Mouse (Mus musculus): ENCODE measurements around the gene Rgl1. TPM values are rescaled to one million over a fixed set of nuclear protein-coding genes. Genes with fewer than 3 reads are reported as not detected.

The Rgl1 gene
- polyA plus RNA-seq, 2 experiments = 5.4 to 8.6 TPM

DNA sequence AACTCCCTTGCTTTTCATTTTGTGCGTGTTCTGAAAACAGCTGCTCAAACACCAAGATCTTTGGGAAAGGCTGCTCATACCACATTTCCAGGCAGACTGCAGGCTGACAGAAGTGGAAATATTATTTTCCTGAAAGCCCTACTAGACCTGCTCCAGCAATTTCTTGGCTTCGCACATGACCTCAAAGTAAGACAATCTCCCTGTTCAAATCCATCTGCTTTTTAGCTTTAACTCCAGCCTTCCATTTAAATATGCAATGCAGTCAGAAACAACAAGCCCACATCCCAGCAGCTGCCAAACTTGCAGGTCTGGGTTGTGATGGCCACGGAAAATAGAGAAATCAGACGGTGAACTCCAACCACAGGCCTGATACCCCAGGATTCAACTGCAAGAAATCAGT lies 55.1 kb downstream of the Rgl1 start:
- Histone ChIP-seq H3K4me2 (ENCODE audit: low read depth) (no peak overlapping the region), H3K27me3 (ENCODE audit: control insufficient read depth, insufficient read depth, low read length) (no peaks in the 10 kb centered on the region), H3K27ac (no peak overlapping the region), H3K4me3 (ENCODE audit: insufficient read depth in 1 of 2, low read depth in 2 of 2, low read length in 2 of 2) (no peak overlapping the region), H3K9me3 (ENCODE audit: control insufficient read depth, low read length) (no peaks in the 10 kb centered on the region), H3K4me1 (replicated peaks; ENCODE audit: control insufficient read depth in 2 of 2, insufficient read depth in 2 of 2, low read length in 1 of 2) (no peaks in the 10 kb centered on the region), H3K9ac (replicated peaks) (no peak overlapping the region), H3K36me3 (replicated peaks; ENCODE audit: control insufficient read depth, insufficient read depth, low read depth) (no peaks in the 10 kb centered on the region)
- DNase-seq (ENCODE audit: low read depth in 3 of 3, low spot score in 3 of 3) (no peak), ATAC-seq (ENCODE audit: insufficient read depth) (no peak)
- 63% methylated on average over 4 of the region's 4 CpGs for WGBS (ENCODE audit: insufficient replicate concordance)
- TF ChIP-seq EP300 (IDR thresholded peaks at IDR 0.05; ENCODE audit: low read depth) (no peak), CTCF (IDR thresholded peaks at IDR 0.05; ENCODE audit: low read depth) (no peak)

DNA sequence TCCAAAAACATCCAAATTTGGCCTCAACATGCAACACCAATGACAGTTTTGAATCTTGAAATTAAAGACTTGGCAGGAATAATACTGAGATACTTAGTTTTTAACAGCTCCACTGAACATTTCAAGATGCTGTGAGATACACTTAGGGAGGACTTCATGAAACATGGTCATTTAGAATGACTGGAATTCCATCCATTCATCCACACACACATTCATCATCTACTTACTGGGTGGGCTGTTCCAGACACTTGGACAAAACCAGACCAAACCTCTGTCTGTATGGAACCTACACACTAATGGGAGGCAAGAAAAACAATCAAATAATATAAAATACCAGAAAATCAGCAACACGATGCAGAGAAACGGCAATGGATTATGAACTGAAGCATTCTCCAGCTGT lies 58.6 kb downstream of the Rgl1 start:
- Histone ChIP-seq H3K9ac (replicated peaks) (no peak overlapping the region), H3K27ac (no peak overlapping the region), H3K4me2 (ENCODE audit: low read depth) (no peak overlapping the region), H3K9me3 (ENCODE audit: control insufficient read depth, low read length) (no peaks in the 10 kb centered on the region), H3K4me1 (replicated peaks; ENCODE audit: control insufficient read depth in 2 of 2, insufficient read depth in 2 of 2, low read length in 1 of 2) (peaks cover 0 to 2% of the 10 kb centered on the region in 2 experiments; a peak in 1 of 4 replicates), H3K36me3 (replicated peaks; ENCODE audit: control insufficient read depth, insufficient read depth, low read depth) (no peaks in the 10 kb centered on the region), H3K4me3 (ENCODE audit: insufficient read depth in 1 of 2, low read depth in 2 of 2, low read length in 2 of 2) (no peak overlapping the region), H3K27me3 (ENCODE audit: control insufficient read depth, insufficient read depth, low read length) (no peaks in the 10 kb centered on the region)
- TF ChIP-seq EP300 (IDR thresholded peaks at IDR 0.05; ENCODE audit: low read depth) (no peak), CTCF (IDR thresholded peaks at IDR 0.05; ENCODE audit: low read depth) (no peak)
- ATAC-seq (ENCODE audit: insufficient read depth) (no peak), DNase-seq (ENCODE audit: low read depth in 3 of 3, low spot score in 3 of 3) (no peak)
- 83% methylated on average over 2 of the region's 2 CpGs for WGBS (ENCODE audit: insufficient replicate concordance)

DNA sequence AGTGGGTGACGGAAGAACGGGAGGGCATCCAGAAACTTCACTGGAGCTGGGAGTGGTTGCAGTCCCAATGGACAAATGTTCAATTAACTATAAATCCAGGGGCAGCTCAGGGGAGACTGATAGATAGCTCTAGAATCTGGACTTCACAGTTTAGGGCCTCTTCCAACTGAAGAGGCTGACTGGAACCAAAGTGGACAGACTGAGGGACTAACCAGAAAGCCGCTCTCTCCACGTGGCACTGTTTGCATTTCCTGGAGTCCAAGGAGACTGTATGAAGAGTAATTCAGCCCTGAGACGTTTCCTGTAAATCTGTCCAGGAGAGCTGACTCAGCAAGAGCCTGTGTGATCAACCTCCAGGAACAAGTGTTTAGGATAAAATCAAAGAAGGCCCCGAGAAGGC lies 62.2 kb downstream of the Rgl1 start:
- DNase-seq (ENCODE audit: low read depth in 3 of 3, low spot score in 3 of 3) (no peak), ATAC-seq (ENCODE audit: insufficient read depth) (no peak)
- Histone ChIP-seq H3K4me2 (ENCODE audit: low read depth) (no peak overlapping the region), H3K9ac (replicated peaks) (no peak overlapping the region), H3K4me3 (ENCODE audit: insufficient read depth in 1 of 2, low read depth in 2 of 2, low read length in 2 of 2) (no peak overlapping the region), H3K27ac (no peak overlapping the region), H3K27me3 (ENCODE audit: control insufficient read depth, insufficient read depth, low read length) (no peaks in the 10 kb centered on the region), H3K9me3 (ENCODE audit: control insufficient read depth, low read length) (no peaks in the 10 kb centered on the region), H3K4me1 (replicated peaks; ENCODE audit: control insufficient read depth in 2 of 2, insufficient read depth in 2 of 2, low read length in 1 of 2) (peaks cover 0 to 2% of the 10 kb centered on the region in 2 experiments; a peak in 1 of 4 replicates), H3K36me3 (replicated peaks; ENCODE audit: control insufficient read depth, insufficient read depth, low read depth) (no peaks in the 10 kb centered on the region)
- TF ChIP-seq CTCF (IDR thresholded peaks at IDR 0.05; ENCODE audit: low read depth) (no peak), EP300 (IDR thresholded peaks at IDR 0.05; ENCODE audit: low read depth) (no peak)
- WGBS (ENCODE audit: insufficient replicate concordance) = 42% methylated on average over 6 of the region's 6 CpGs

DNA sequence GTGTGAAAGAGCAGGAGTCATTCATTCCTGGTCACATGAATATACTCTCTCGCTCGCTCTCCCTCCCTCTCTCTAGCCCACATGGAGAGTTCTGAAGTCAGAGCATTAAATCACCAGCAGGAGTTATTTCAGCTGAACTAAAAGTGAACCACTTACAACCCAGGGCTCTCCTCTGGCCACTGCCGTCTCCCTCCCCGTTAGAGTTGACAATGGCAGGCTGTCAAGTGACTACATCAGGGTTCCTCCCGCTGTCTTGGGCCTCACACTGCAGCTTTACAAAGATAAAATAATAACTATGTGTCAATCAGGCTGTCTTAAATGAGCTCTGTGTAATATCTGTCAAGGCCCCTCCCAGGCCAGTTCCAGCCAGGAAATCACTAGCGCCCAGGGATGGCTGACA lies 63.2 kb downstream of the Rgl1 start:
- ATAC-seq (ENCODE audit: insufficient read depth) (no peak), DNase-seq (ENCODE audit: low read depth in 3 of 3, low spot score in 3 of 3) (no peak)
- no peak overlapping the region for H3K4me3 ChIP-seq (ENCODE audit: insufficient read depth in 1 of 2, low read depth in 2 of 2, low read length in 2 of 2)
- TF ChIP-seq CTCF (IDR thresholded peaks at IDR 0.05; ENCODE audit: low read depth) (no peak), EP300 (IDR thresholded peaks at IDR 0.05; ENCODE audit: low read depth) (no peak)
- H3K27me3 ChIP-seq (ENCODE audit: control insufficient read depth, insufficient read depth, low read length) = no peaks in the 10 kb centered on the region
- no peak overlapping the region for H3K27ac ChIP-seq
- H3K9ac ChIP-seq (replicated peaks) = no peak overlapping the region
- no peaks in the 10 kb centered on the region for H3K36me3 ChIP-seq (replicated peaks; ENCODE audit: control insufficient read depth, insufficient read depth, low read depth)
- no peak overlapping the region for H3K4me2 ChIP-seq (ENCODE audit: low read depth)
- peaks cover 0 to 2% of the 10 kb centered on the region in 2 experiments; a peak in 1 of 4 replicates for H3K4me1 ChIP-seq (replicated peaks; ENCODE audit: control insufficient read depth in 2 of 2, insufficient read depth in 2 of 2, low read length in 1 of 2)
- H3K9me3 ChIP-seq (ENCODE audit: control insufficient read depth, low read length) = no peaks in the 10 kb centered on the region
- WGBS (ENCODE audit: insufficient replicate concordance) = 55% methylated on average over 6 of the region's 6 CpGs

DNA sequence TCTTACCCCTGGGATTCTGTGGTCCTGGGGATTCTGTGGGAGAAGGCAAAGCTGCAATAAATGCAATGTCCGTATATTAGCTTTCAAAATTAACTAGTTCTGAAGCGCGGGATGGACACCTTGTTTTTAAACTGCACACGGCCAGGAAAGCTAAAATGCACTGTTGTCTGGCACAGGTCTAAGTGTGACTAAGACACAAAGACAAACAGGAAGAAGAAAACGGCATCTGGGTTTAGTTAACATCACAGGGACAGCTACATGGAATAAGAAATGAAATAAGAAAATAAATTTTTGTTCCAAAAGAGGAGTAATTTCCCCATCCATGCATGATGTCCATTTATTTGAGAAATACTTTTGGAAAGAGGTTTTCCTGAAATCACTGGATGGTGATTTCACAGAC lies 65.1 kb downstream of the Rgl1 start:
- 67% methylated on average over 5 of the region's 5 CpGs for WGBS (ENCODE audit: insufficient replicate concordance)

More for the DNA sequence above, 65.1 kb downstream of the Rgl1 start:
- Histone ChIP-seq H3K36me3 (replicated peaks; ENCODE audit: control insufficient read depth, insufficient read depth, low read depth) (no peaks in the 10 kb centered on the region), H3K4me1 (replicated peaks; ENCODE audit: control insufficient read depth in 2 of 2, insufficient read depth in 2 of 2, low read length in 1 of 2) (peaks cover 0 to 2% of the 10 kb centered on the region in 2 experiments; a peak in 1 of 4 replicates), H3K27ac (no peak overlapping the region), H3K27me3 (ENCODE audit: control insufficient read depth, insufficient read depth, low read length) (no peaks in the 10 kb centered on the region), H3K4me3 (ENCODE audit: insufficient read depth in 1 of 2, low read depth in 2 of 2, low read length in 2 of 2) (no peak overlapping the region), H3K9ac (replicated peaks) (no peak overlapping the region), H3K4me2 (ENCODE audit: low read depth) (no peak overlapping the region), H3K9me3 (ENCODE audit: control insufficient read depth, low read length) (no peaks in the 10 kb centered on the region)
- ATAC-seq (ENCODE audit: insufficient read depth) = no peak
- no peak for DNase-seq (ENCODE audit: low read depth in 3 of 3, low spot score in 3 of 3)
- TF ChIP-seq CTCF (IDR thresholded peaks at IDR 0.05; ENCODE audit: low read depth) = no peak
- no peak for TF ChIP-seq EP300 (IDR thresholded peaks at IDR 0.05; ENCODE audit: low read depth)
